ENCODE assay signal across 21 mouse cellular contexts in the genomic region with DNA sequence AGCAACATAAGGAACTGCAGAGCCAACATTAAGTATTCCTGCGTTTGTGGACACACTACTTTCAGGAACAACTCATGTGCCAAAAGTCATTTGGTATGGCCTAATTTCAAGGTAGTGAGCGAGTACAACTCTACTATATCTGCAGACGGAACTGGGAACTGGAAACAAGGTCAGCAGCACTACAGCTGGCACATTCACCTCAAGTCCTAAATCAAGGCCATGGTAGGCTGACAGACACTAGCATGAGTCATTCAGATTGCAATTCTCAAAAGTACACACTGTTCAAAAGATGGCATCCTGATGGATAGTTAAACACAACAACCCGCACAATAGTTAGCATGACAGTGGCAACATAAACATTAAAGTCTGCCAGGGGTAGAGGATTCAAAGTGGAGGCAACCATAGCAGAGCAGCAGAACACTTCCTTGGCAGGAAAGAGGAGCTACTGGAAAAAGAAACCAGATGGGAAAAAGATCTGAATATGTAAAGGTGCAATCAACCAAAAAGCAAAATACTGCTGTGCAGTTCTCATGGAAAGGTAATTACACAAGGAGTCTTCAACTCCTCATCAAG. TPM values are rescaled to one million over a fixed set of nuclear protein-coding genes. Genes with fewer than 3 reads are reported as not detected.
A peak's percentile ranks its signal among the peaks of the same experiment; 100 is the strongest.
DNase-seq lines count a peak whose midpoint lies in the region; ATAC-seq and TF ChIP-seq lines count a peak whose summit lies in the region.
"Had no signal": no experiment of that assay in that cellular context is flagged by ENCODE, and none has a peak within 500 bp of the region (broad histone marks: within the 10 kb centered on the region; RNA-seq: fewer than 3 reads in every experiment).

No protein-coding gene starts in this region.

- H3K27ac ChIP-seq in lung, postnatal 0 days (ENCODE audit: low read length): no peak overlapping the region
- H3K27ac ChIP-seq: heart, adult 2 months; liver, embryonic 14.5 days had no signal

- intact Hi-C loops in gastrocnemius, postnatal 14 days (cut with DNase I; ENCODE audit: low total_unique reads): loop anchor here (10.0 kb wide), 1 partner anchor 90 kb away; a partner anchor contains a TSS

- 61% methylated on average over 4 of the region's 4 CpGs for WGBS in lung, postnatal 0 days
- 47% methylated on average over 4 of the region's 4 CpGs for WGBS in lung, adult 2 months

- ATAC-seq in lung, postnatal 0 days: no peak; the same call in 1 of the 2 replicates
- ATAC-seq: forebrain, postnatal 0 days; hindbrain, embryonic 16.5 days; midbrain, embryonic 16.5 days had no signal

- no peaks in the 10 kb centered on the region for H3K36me3 ChIP-seq in lung, postnatal 0 days (ENCODE audit: insufficient read depth, low read length)

- DNase-seq in gastrocnemius, adult 18-20 months (ENCODE audit: low spot score): peak; percentile 51
- DNase-seq in gastrocnemius, postnatal 14 days: no peak
- no peak for DNase-seq in lung, postnatal 0 days (ENCODE audit: low spot score)
- DNase-seq in lung, adult 2 months: no peak
- peak; percentile 16 for DNase-seq in R1 (ENCODE audit: low read depth, low spot score)
- peak; percentile 34 for DNase-seq in fat pad, adult 2 months (ENCODE audit: extremely low read depth, low read depth, low spot score)
- no peak for DNase-seq in yolk sac, embryonic 10.5 days (ENCODE audit: low spot score)
- DNase-seq in layer of hippocampus, adult 9-10 months (ENCODE audit: low spot score): no peak
- DNase-seq: cerebellum, adult 9-10 months; embryo, embryonic 11 days; forebrain, postnatal 0 days; heart, postnatal 10 days; kidney, adult 18-20 months; kidney, postnatal 14 days; layer of hippocampus, postnatal 36 days; left cerebral cortex, postnatal 4 days; thymus, adult 18-20 months had no signal

- H3K4me1 ChIP-seq in lung, postnatal 0 days (ENCODE audit: insufficient read depth, low read depth, low read length): no peaks in the 10 kb centered on the region
- H3K4me1 ChIP-seq in lung, adult 2 months (ENCODE audit: control insufficient read depth, insufficient read depth, low read length): peaks cover 3% of the 10 kb centered on the region; the same call in 1 of the 2 replicates

- TF ChIP-seq CTCF in lung, postnatal 0 days (IDR thresholded peaks at IDR 0.05): no peak
- no peak for TF ChIP-seq CTCF in lung, adult 2 months (IDR thresholded peaks at IDR 0.05; ENCODE audit: insufficient read depth, low read length)

- no peaks in the 10 kb centered on the region for H3K27me3 ChIP-seq in lung, postnatal 0 days (replicated peaks; ENCODE audit: insufficient read depth, low read length)

- TF ChIP-seq POLR2A in lung, adult 2 months (IDR thresholded peaks at IDR 0.05; ENCODE audit: borderline replicate concordance, extremely low read depth, low read depth, low read length): no peak

- H3K9me3 ChIP-seq in lung, postnatal 0 days (ENCODE audit: low read length): no peaks in the 10 kb centered on the region

- TF ChIP-seq EP300 in lung, postnatal 0 days (IDR thresholded peaks at IDR 0.05): peak; percentile 82

- no peak overlapping the region for H3K4me2 ChIP-seq in lung, postnatal 0 days (replicated peaks; ENCODE audit: low read depth, low read length)

- no peak overlapping the region for H3K9ac ChIP-seq in lung, postnatal 0 days (replicated peaks; ENCODE audit: low read depth)
- H3K9ac ChIP-seq: forebrain, postnatal 0 days; liver, embryonic 14.5 days had no signal

- no peak overlapping the region for H3K4me3 ChIP-seq in lung, postnatal 0 days (ENCODE audit: low read depth, low read length)
- no peak overlapping the region for H3K4me3 ChIP-seq in lung, adult 2 months (replicated peaks; ENCODE audit: extremely low read depth, low read depth, low read length)
- H3K4me3 ChIP-seq: heart, adult 2 months had no signal

RNA-seq across cellular contexts. Expression of a gene that starts 25.9 kb away (rescaled TPM):
- total RNA-seq in gastrocnemius, adult 18-20 months (2021): 10 to 100 TPM; 31.0 to 34.1 TPM
- 10 to 100 TPM; 25.4 to 26.0 TPM for total RNA-seq in gastrocnemius, postnatal 14 days (2021)
- 12.0 and 12.5 TPM in 2 replicates for polyA plus RNA-seq in lung, postnatal 0 days (2015; fragmentation: Nextera tagmentation; extraction: Ambion mirVana)
- polyA plus RNA-seq in lung, adult 2 months (2012; rRNA removed): 9.6 and 15.2 TPM in 2 replicates

Comparison
In these comparisons a context has a peak if more than half of its experiments do, and no peak if none do; other contexts are left out.
1. DNase-seq: peak in gastrocnemius, adult 18-20 months (single experiment), R1 (single experiment) and fat pad, adult 2 months (single experiment); none in gastrocnemius, postnatal 14 days (single experiment), lung, postnatal 0 days (single experiment), lung, adult 2 months (single experiment), yolk sac, embryonic 10.5 days (single experiment) and layer of hippocampus, adult 9-10 months (single experiment).